Comparison of ENCODE assay signal across 8 mouse cellular contexts in the genomic region with DNA sequence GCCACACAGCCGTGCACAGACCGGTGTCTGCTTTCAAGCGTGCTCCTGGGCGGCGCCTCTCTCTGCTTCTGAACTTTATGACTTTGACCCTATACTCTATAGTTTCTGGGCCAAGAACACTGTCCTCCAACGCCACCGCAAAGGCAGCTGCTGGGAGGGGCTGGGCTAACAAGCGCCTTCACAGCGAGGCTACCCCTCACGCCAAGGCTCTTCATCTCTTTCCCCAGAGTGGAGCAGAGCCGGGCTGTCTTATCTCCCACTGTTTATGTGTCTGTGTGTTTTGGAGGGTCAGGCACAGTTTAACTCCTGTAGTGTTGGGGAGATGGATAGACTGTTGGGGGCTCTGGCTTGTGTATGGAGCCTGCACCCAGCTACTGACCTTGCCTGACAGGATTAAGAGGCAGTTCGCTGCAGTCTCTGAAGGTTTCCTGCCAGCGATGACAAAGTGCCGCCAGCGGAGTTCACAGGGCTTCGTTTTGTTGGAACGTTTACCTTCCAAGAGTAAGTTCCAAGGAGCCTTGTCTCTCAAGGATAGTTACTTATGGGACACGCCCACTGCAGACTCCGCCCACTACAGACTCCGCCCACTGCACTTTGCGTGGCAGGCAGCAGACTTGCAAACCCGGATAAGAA. TPM values are rescaled to one million over a fixed set of nuclear protein-coding genes. Genes with fewer than 3 reads are reported as not detected.
DNase-seq lines count a peak whose midpoint lies in the region; ATAC-seq and TF ChIP-seq lines count a peak whose summit lies in the region.

No protein-coding gene starts in this region.

- no peaks in the 10 kb centered on the region for H3K36me3 ChIP-seq in heart, embryonic 16.5 days (ENCODE audit: control insufficient read depth, insufficient read depth)
- H3K36me3 ChIP-seq in kidney, embryonic 15.5 days, result no peaks in the 10 kb centered on the region
- H3K36me3 ChIP-seq in midbrain, embryonic 14.5 days (ENCODE audit: control insufficient read depth, insufficient read depth, low read length), result no peaks in the 10 kb centered on the region

- intact Hi-C loops in heart, postnatal 10 days (cut with DNase I), result no loop called here
- intact Hi-C loops in left cerebral cortex, postnatal 25 days (cut with DNase I), result no loop called here

- no peak overlapping the region for H3K4me3 ChIP-seq in heart, embryonic 16.5 days (ENCODE audit: low read length)
- H3K4me3 ChIP-seq in kidney, embryonic 15.5 days (replicated peaks), result 0 out of 2 replicates have a peak overlapping the region, but pooled peaks have one; percentile 14
- no peak overlapping the region for H3K4me3 ChIP-seq in midbrain, embryonic 14.5 days (replicated peaks; ENCODE audit: low read depth, low read length)

- DNase-seq in heart, postnatal 10 days, result no peak
- DNase-seq in brain, embryonic 14.5 days (ENCODE audit: low read depth), result peak; percentile 24
- DNase-seq in lung, postnatal 4 days, result peak; percentile 68 to 87
- no peak for DNase-seq in cerebellum, adult 18-20 months
- no peak for DNase-seq in left cerebral cortex, postnatal 25 days (ENCODE audit: low spot score in 2 of 2)
- DNase-seq in midbrain, embryonic 14.5 days, result no peak

- peak overlapping the region; percentile 3; the same call in 1 of the 2 replicates for H3K4me2 ChIP-seq in heart, embryonic 16.5 days (ENCODE audit: low read depth, low read length)
- peak overlapping the region; percentile 40 for H3K4me2 ChIP-seq in kidney, embryonic 15.5 days
- no peak overlapping the region for H3K4me2 ChIP-seq in midbrain, embryonic 14.5 days (ENCODE audit: low read length)

- no peak overlapping the region for H3K9ac ChIP-seq in heart, embryonic 16.5 days (ENCODE audit: low read length)
- no peak overlapping the region for H3K9ac ChIP-seq in kidney, embryonic 15.5 days
- no peak overlapping the region for H3K9ac ChIP-seq in midbrain, embryonic 14.5 days (replicated peaks; ENCODE audit: low read length)

- no peaks in the 10 kb centered on the region for H3K9me3 ChIP-seq in heart, embryonic 16.5 days (replicated peaks; ENCODE audit: control insufficient read depth, low read length)
- no peaks in the 10 kb centered on the region for H3K9me3 ChIP-seq in kidney, embryonic 15.5 days (replicated peaks)
- no peaks in the 10 kb centered on the region for H3K9me3 ChIP-seq in midbrain, embryonic 14.5 days (ENCODE audit: control insufficient read depth, low read length)

- no peak overlapping the region for H3K27ac ChIP-seq in heart, embryonic 16.5 days (ENCODE audit: low read length)
- H3K27ac ChIP-seq in kidney, embryonic 15.5 days, result peak overlapping the region; percentile 84
- H3K27ac ChIP-seq in midbrain, embryonic 14.5 days (replicated peaks; ENCODE audit: low read depth, low read length), result no peak overlapping the region

- ATAC-seq in heart, embryonic 16.5 days (replicated peaks; ENCODE audit: extremely low read depth, insufficient read depth, low FRiP score), result peak; percentile 20
- ATAC-seq in kidney, embryonic 15.5 days (replicated peaks; ENCODE audit: low FRiP score), result peak; percentile 75
- ATAC-seq in midbrain, embryonic 14.5 days (ENCODE audit: low FRiP score, low TSS enrichment), result no peak

- TF ChIP-seq CTCF in brain, embryonic 14.5 days (IDR thresholded peaks at IDR 0.05; ENCODE audit: borderline replicate concordance, extremely low read depth, insufficient read depth, insufficient read length), result no peak

- H3K4me1 ChIP-seq in heart, embryonic 16.5 days (ENCODE audit: control insufficient read depth, insufficient read depth, low read length), result peaks cover 23% of the 10 kb centered on the region
- H3K4me1 ChIP-seq in kidney, embryonic 15.5 days, result peaks cover 43% of the 10 kb centered on the region
- no peaks in the 10 kb centered on the region for H3K4me1 ChIP-seq in midbrain, embryonic 14.5 days (ENCODE audit: control insufficient read depth, insufficient read depth, low read length)

- H3K27me3 ChIP-seq in heart, embryonic 16.5 days (ENCODE audit: control insufficient read depth, insufficient read depth, low read length), result peaks cover under 1% of the 10 kb centered on the region; the same call in 1 of the 2 replicates
- peaks cover 13% of the 10 kb centered on the region for H3K27me3 ChIP-seq in kidney, embryonic 15.5 days
- no peaks in the 10 kb centered on the region for H3K27me3 ChIP-seq in midbrain, embryonic 14.5 days (ENCODE audit: control insufficient read depth, insufficient read depth, low read length)

- no peak for TF ChIP-seq POLR2A in brain, embryonic 14.5 days (IDR thresholded peaks at IDR 0.05; ENCODE audit: borderline replicate concordance, extremely low read depth, insufficient read depth, insufficient read length, poor library complexity, severe bottlenecking)

- WGBS in heart, embryonic 16.5 days, result 22% methylated on average over 22 of the region's 22 CpGs
- 15% methylated on average over 22 of the region's 22 CpGs for WGBS in kidney, embryonic 15.5 days
- WGBS in midbrain, embryonic 14.5 days, result 55% methylated on average over 22 of the region's 22 CpGs

RNA-seq across cellular contexts. Expression of a gene that starts 25.6 kb away (rescaled TPM):
- polyA plus RNA-seq in heart, embryonic 16.5 days (2015; fragmentation: Nextera tagmentation; extraction: Ambion mirVana), result 164 and 168 TPM in 2 replicates
- 10 to 100 TPM; 65.9 to 68.6 TPM for total RNA-seq in heart, postnatal 10 days (2021)
- 79.7 and 127 TPM in 2 replicates for polyA plus RNA-seq in brain, embryonic 14.5 days (2012; rRNA removed)
- polyA plus RNA-seq in kidney, embryonic 15.5 days (2015; fragmentation: Nextera tagmentation; extraction: Ambion mirVana), result 250 and 266 TPM in 2 replicates
- 10 to 100 TPM; 65.2 to 67.0 TPM for total RNA-seq in left cerebral cortex, postnatal 25 days (2021)
- polyA plus RNA-seq in midbrain, embryonic 14.5 days (2014; fragmentation: Nextera tagmentation; extraction: Ambion mirVana), result 108 and 142 TPM in 2 replicates

RNA-seq across cellular contexts. Expression of a gene that starts 26.0 kb away (rescaled TPM):
- polyA plus RNA-seq in heart, embryonic 16.5 days (2015; fragmentation: Nextera tagmentation; extraction: Ambion mirVana), result 2,414 and 2,430 TPM in 2 replicates
- 1,000 to 10,000 TPM; 3,943 to 4,033 TPM for total RNA-seq in heart, postnatal 10 days (2021)
- polyA plus RNA-seq in brain, embryonic 14.5 days (2012; rRNA removed), result 976 and 987 TPM in 2 replicates
- 1,138 and 1,220 TPM in 2 replicates for polyA plus RNA-seq in kidney, embryonic 15.5 days (2015; fragmentation: Nextera tagmentation; extraction: Ambion mirVana)
- total RNA-seq in left cerebral cortex, postnatal 25 days (2021), result 1,000 to 10,000 TPM; 1,169 to 1,197 TPM
- polyA plus RNA-seq in midbrain, embryonic 14.5 days (2014; fragmentation: Nextera tagmentation; extraction: Ambion mirVana), result 1,016 and 1,147 TPM in 2 replicates

RNA-seq across cellular contexts. Expression of a gene that starts 26.1 kb away (rescaled TPM):
- polyA plus RNA-seq in heart, embryonic 16.5 days (2015; fragmentation: Nextera tagmentation; extraction: Ambion mirVana), result 0.55 TPM in 1 of 2 replicates, not detected in the other
- total RNA-seq in heart, postnatal 10 days (2021), result under 1 TPM in 1 of 2 experiments, not detected in 1; 0.48 TPM
- polyA plus RNA-seq in brain, embryonic 14.5 days (2012; rRNA removed), result 3.1 and 3.3 TPM in 2 replicates
- polyA plus RNA-seq in kidney, embryonic 15.5 days (2015; fragmentation: Nextera tagmentation; extraction: Ambion mirVana), result 2.8 and 3.0 TPM in 2 replicates
- total RNA-seq in left cerebral cortex, postnatal 25 days (2021), result under 1 TPM in 1 of 2 experiments, not detected in 1; 0.62 TPM
- polyA plus RNA-seq in midbrain, embryonic 14.5 days (2014; fragmentation: Nextera tagmentation; extraction: Ambion mirVana), result 4.9 and 5.1 TPM in 2 replicates

RNA-seq across cellular contexts. Expression of a gene that starts 42.2 kb away (rescaled TPM):
- polyA plus RNA-seq in heart, embryonic 16.5 days (2015; fragmentation: Nextera tagmentation; extraction: Ambion mirVana), result 19.3 and 22.5 TPM in 2 replicates
- 1 to 10 TPM; 6.0 to 7.7 TPM for total RNA-seq in heart, postnatal 10 days (2021)
- 1.4 and 1.7 TPM in 2 replicates for polyA plus RNA-seq in brain, embryonic 14.5 days (2012; rRNA removed)
- polyA plus RNA-seq in kidney, embryonic 15.5 days (2015; fragmentation: Nextera tagmentation; extraction: Ambion mirVana), result 9.6 and 11.5 TPM in 2 replicates
- 1 to 10 TPM; 4.9 to 5.8 TPM for total RNA-seq in left cerebral cortex, postnatal 25 days (2021)
- polyA plus RNA-seq in midbrain, embryonic 14.5 days (2014; fragmentation: Nextera tagmentation; extraction: Ambion mirVana), result 2.0 and 4.0 TPM in 2 replicates

RNA-seq across cellular contexts. Expression of a gene that starts 46.5 kb away (rescaled TPM):
- 4.7 and 5.6 TPM in 2 replicates for polyA plus RNA-seq in heart, embryonic 16.5 days (2015; fragmentation: Nextera tagmentation; extraction: Ambion mirVana)
- total RNA-seq in heart, postnatal 10 days (2021), result 1 to 10 TPM; 5.1 to 10.0 TPM
- 6.0 and 7.4 TPM in 2 replicates for polyA plus RNA-seq in brain, embryonic 14.5 days (2012; rRNA removed)
- 3.0 and 4.0 TPM in 2 replicates for polyA plus RNA-seq in kidney, embryonic 15.5 days (2015; fragmentation: Nextera tagmentation; extraction: Ambion mirVana)
- total RNA-seq in left cerebral cortex, postnatal 25 days (2021), result 1 to 10 TPM; 8.6 TPM
- polyA plus RNA-seq in midbrain, embryonic 14.5 days (2014; fragmentation: Nextera tagmentation; extraction: Ambion mirVana), result 11.8 and 12.8 TPM in 2 replicates

Comparison
In these comparisons a context has a peak if more than half of its experiments do, and no peak if none do; other contexts are left out.
1. DNase-seq: peak in brain, embryonic 14.5 days (single experiment) and lung, postnatal 4 days (2 of 2); none in heart, postnatal 10 days (0 of 2), cerebellum, adult 18-20 months (0 of 2), left cerebral cortex, postnatal 25 days (0 of 2) and midbrain, embryonic 14.5 days (single experiment).